Mouse (Mus musculus) embryonic facial prominence, embryonic 10.5 days (tissue): ENCODE data around the gene Cd63. TPM values are rescaled to one million over a fixed set of nuclear protein-coding genes. Genes with fewer than 3 reads are reported as not detected.

ENCODE experiments used
- DNase-seq: peaks from one replicate; pipeline ENCODE4 v3.0.0-alpha.2; 2017; ENCODE audit warnings: low spot score
- H3K27ac ChIP-seq: fragments of 300-500 bp; sonication (generic); replicated peaks from 2 replicates; pipeline ENCODE4 v1.5.1; 2016; ENCODE audit warnings: mild to moderate bottlenecking
- H3K27me3 ChIP-seq: fragments of 300-500 bp; sonication (generic); replicated peaks from 2 replicates; pipeline ENCODE4 v1.6.1; 2016; ENCODE audit warnings: low read depth, mild to moderate bottlenecking; ENCODE audit not compliant: poor library complexity, severe bottlenecking
- H3K36me3 ChIP-seq: fragments of 300-500 bp; sonication (generic); replicated peaks from 2 replicates; pipeline ENCODE4 v1.6.1; 2016; ENCODE audit warnings: mild to moderate bottlenecking, moderate library complexity
- H3K4me1 ChIP-seq: fragments of 300-500 bp; sonication (generic); 2 replicates; pipeline ENCODE4 v1.6.1; 2016
- H3K4me3 ChIP-seq: fragments of 300-500 bp; sonication (generic); 2 replicates; pipeline ENCODE4 v1.5.1; 2016; ENCODE audit warnings: mild to moderate bottlenecking, moderate library complexity
- H3K9me3 ChIP-seq: fragments of 300-500 bp; sonication (generic); 2 replicates; pipeline ENCODE4 v1.6.1; 2016; ENCODE audit warnings: mild to moderate bottlenecking
- WGBS: fragments of 180-500 bp; shearing (Covaris S2); methylation state at CpG from one replicate; pipeline ENCODE4 v1.1.7; 2016; 5-methylcytosine and 5-hydroxymethylcytosine counted together
- polyA plus RNA-seq: library from polyadenylated mRNA; unstranded; fragments of >200 nt; fragmentation: Nextera tagmentation; extraction: Ambion mirVana; gene quantifications from 2 replicates; pipeline ENCODE4 v1.2.1, GENCODE M21; 2016

Cd63 gene
- polyA plus RNA-seq, 1 experiment from 2014 or later = 319 TPM

GRCm38 (mm10) chr10:128935826-128936440 is 35.1 kb downstream of the Cd63 start:
- peaks cover 69% of the 10 kb centered on the region for H3K27me3 ChIP-seq
- DNase-seq = no peak

GRCm38 (mm10) chr10:128937756-128938390 is 37.1 kb downstream of the Cd63 start:
- Histone ChIP-seq H3K36me3 (no peaks in the 10 kb centered on the region), H3K4me1 (peaks cover 15% of the 10 kb centered on the region), H3K4me3 (no peak overlapping the region), H3K27me3 (peaks cover 49% of the 10 kb centered on the region), H3K27ac (no peak overlapping the region), H3K9me3 (no peaks in the 10 kb centered on the region)
- WGBS = 70% methylated on average over 12 of the region's 12 CpGs
- DNase-seq = no peak

More at GRCm38 (mm10) chr10:128935826-128936440, 35.1 kb downstream of the Cd63 start:
- Histone ChIP-seq H3K36me3 (no peaks in the 10 kb centered on the region), H3K4me3 (no peak overlapping the region), H3K27ac (no peak overlapping the region), H3K9me3 (no peaks in the 10 kb centered on the region), H3K4me1 (peaks cover 15% of the 10 kb centered on the region)
- 71% methylated on average over 8 of the region's 8 CpGs for WGBS

- WGBS = 84% methylated on average over 9 of the region's 9 CpGs
- Histone ChIP-seq H3K36me3 (no peaks in the 10 kb centered on the region), H3K4me3 (no peak overlapping the region), H3K27ac (no peak overlapping the region), H3K4me1 (peaks cover 11% of the 10 kb centered on the region), H3K9me3 (no peaks in the 10 kb centered on the region), H3K27me3 (peaks cover 44% of the 10 kb centered on the region)
- DNase-seq = no peak
Measured at GRCm38 (mm10) chr10:128938457-128938856, 37.7 kb downstream of the Cd63 start.

GRCm38 (mm10) chr10:128938974-128939373 is 38.2 kb downstream of the Cd63 start:
- Histone ChIP-seq H3K27me3 (peaks cover 38% of the 10 kb centered on the region), H3K27ac (no peak overlapping the region), H3K36me3 (no peaks in the 10 kb centered on the region), H3K9me3 (no peaks in the 10 kb centered on the region), H3K4me1 (peaks cover 6% of the 10 kb centered on the region), H3K4me3 (no peak overlapping the region)
- 61% methylated on average over 5 of the region's 5 CpGs for WGBS
- DNase-seq = no peak

- Histone ChIP-seq H3K27me3 (peaks cover 23% of the 10 kb centered on the region), H3K27ac (no peak overlapping the region), H3K4me1 (no peaks in the 10 kb centered on the region), H3K4me3 (no peak overlapping the region), H3K9me3 (no peaks in the 10 kb centered on the region), H3K36me3 (no peaks in the 10 kb centered on the region)
- no peak for DNase-seq
- WGBS = 82% methylated on average over 10 of the region's 10 CpGs
Measured at GRCm38 (mm10) chr10:128940475-128941061, 39.8 kb downstream of the Cd63 start.

- Histone ChIP-seq H3K27ac (no peak overlapping the region), H3K27me3 (no peaks in the 10 kb centered on the region), H3K4me3 (no peak overlapping the region), H3K36me3 (no peaks in the 10 kb centered on the region), H3K4me1 (no peaks in the 10 kb centered on the region), H3K9me3 (no peaks in the 10 kb centered on the region)
- 17% methylated on average over 3 of the region's 3 CpGs for WGBS
- no peak for DNase-seq
Measured at GRCm38 (mm10) chr10:128945675-128946074, 44.9 kb downstream of the Cd63 start.

- Histone ChIP-seq H3K27ac (no peak overlapping the region), H3K9me3 (no peaks in the 10 kb centered on the region), H3K4me1 (no peaks in the 10 kb centered on the region), H3K27me3 (no peaks in the 10 kb centered on the region), H3K36me3 (no peaks in the 10 kb centered on the region), H3K4me3 (no peak overlapping the region)
- no peak for DNase-seq
- 85% methylated on average over 4 of the region's 4 CpGs for whole genome bisulfite sequencing
Measured at GRCm38 (mm10) chr10:128947496-128947895, 46.7 kb downstream of the Cd63 start.

GRCm38 (mm10) chr10:128950208-128950887 is 49.6 kb downstream of the Cd63 start:
- Histone ChIP-seq H3K36me3 (no peaks in the 10 kb centered on the region), H3K9me3 (no peaks in the 10 kb centered on the region), H3K27ac (no peak overlapping the region), H3K4me3 (no peak overlapping the region), H3K27me3 (no peaks in the 10 kb centered on the region), H3K4me1 (no peaks in the 10 kb centered on the region)
- DNase-seq = no peak
- 73% methylated on average over 16 of the region's 16 CpGs for WGBS

- 79% methylated on average over 10 of the region's 10 CpGs for WGBS
- no peaks in the 10 kb centered on the region for H3K4me1 ChIP-seq
- H3K27ac ChIP-seq = no peak overlapping the region
- H3K4me3 ChIP-seq = no peak overlapping the region
- DNase-seq = no peak
- no peaks in the 10 kb centered on the region for H3K9me3 ChIP-seq
- no peaks in the 10 kb centered on the region for H3K27me3 ChIP-seq
- no peaks in the 10 kb centered on the region for H3K36me3 ChIP-seq
Measured at GRCm38 (mm10) chr10:128958340-128958739, 57.6 kb downstream of the Cd63 start.

- WGBS = 80% methylated on average over 4 of the region's 4 CpGs
Measured at GRCm38 (mm10) chr10:128960142-128960541, 59.4 kb downstream of the Cd63 start.

GRCm38 (mm10) chr10:128960590-128961584 is 60.1 kb downstream of the Cd63 start, which contains the start of gene Mettl7b:
TSS of gene Mettl7b (minus strand) at chr10:128960988.
- no peaks in the 10 kb centered on the region for H3K36me3 ChIP-seq
- no peak within 1 kb of the TSS for H3K27ac ChIP-seq
- no peak for DNase-seq
- no peaks in the 10 kb centered on the region for H3K9me3 ChIP-seq
- 85% methylated on average over 12 of the region's 12 CpGs for WGBS
- no peaks in the 10 kb centered on the region for H3K27me3 ChIP-seq
- no peak within 1 kb of the TSS for H3K4me3 ChIP-seq
- no peaks in the 10 kb centered on the region for H3K4me1 ChIP-seq

More at GRCm38 (mm10) chr10:128960142-128960541, 59.4 kb downstream of the Cd63 start:
- Histone ChIP-seq H3K4me3 (no peak overlapping the region), H3K4me1 (no peaks in the 10 kb centered on the region), H3K27ac (no peak overlapping the region), H3K27me3 (no peaks in the 10 kb centered on the region), H3K9me3 (no peaks in the 10 kb centered on the region), H3K36me3 (no peaks in the 10 kb centered on the region)
- DNase-seq = no peak
